Mouse (Mus musculus) cerebellum, adult 2 months (tissue): ENCODE data around the gene Cask.

Experiments used
- CTCF ChIP-seq: fragments of 200-500 bp; IDR thresholded peaks from 2 replicates; pipeline ENCODE4 v1.5.1; 2011; ENCODE audit warnings: low read depth, mild to moderate bottlenecking, control low read depth, low read length, moderate library complexity, borderline replicate concordance; ENCODE audit not compliant: insufficient read depth
- POLR2A ChIP-seq: fragments of 200-500 bp; IDR thresholded peaks from 2 replicates; pipeline ENCODE4 v1.6.1; 2011; ENCODE audit warnings: low read length, control low read depth, borderline replicate concordance; ENCODE audit not compliant: insufficient read depth

DNA sequence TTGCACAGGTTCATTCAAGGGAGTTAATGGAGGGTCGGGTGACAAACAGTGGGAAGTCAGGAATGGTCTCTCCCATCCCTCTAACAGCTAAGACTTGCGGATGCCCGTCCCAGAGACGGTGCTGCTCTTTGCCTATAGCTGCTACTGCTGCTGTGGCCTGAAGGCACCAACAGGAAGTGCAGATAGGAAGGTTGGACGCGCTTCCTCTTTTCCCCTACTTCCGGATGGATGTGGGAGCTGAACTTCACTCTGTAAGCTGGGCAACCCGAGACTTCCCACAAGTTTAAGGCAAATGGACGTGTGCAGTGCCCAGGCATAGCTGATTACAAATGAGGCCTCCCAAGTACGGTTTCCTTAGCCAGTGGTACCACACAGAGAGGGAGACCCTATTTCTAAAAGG is 333.1 kb downstream of the Cask start:
- TF ChIP-seq CTCF: no peak
- no peak for TF ChIP-seq POLR2A
